Mouse (Mus musculus): ENCODE data around the gene Usp50. TPM values are rescaled to one million over a fixed set of nuclear protein-coding genes. Genes with fewer than 3 reads are reported as not detected.

Usp50 gene
- polyA plus RNA-seq, 1 experiment from 2014 or later = 3.4 TPM

DNA sequence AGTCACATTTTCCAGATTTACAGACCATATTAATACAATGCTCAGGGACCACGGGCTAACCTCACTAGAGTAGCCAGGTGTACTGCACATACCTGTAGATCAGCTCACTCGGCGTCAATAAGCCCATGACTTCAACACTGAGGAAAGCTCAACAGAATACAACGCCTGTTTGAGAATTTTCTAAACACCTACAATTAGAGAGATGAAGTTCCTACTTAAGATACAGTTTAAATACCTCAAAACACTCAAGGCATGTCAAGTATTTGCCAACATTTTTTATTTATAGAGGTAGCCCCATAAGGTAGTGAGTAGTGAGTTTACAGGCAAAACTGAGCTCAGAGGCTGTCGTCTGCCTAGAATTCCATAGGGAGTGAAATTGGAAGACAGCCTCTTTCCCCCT, 39.9 kb downstream of the Usp50 start:
- no peaks in the 10 kb centered on the region for H3K9me3 ChIP-seq (ENCODE audit: control insufficient read depth, low read length)
- no peaks in the 10 kb centered on the region for H3K27me3 ChIP-seq (ENCODE audit: control insufficient read depth, insufficient read depth, low read length)
- H3K36me3 ChIP-seq (ENCODE audit: control insufficient read depth, insufficient read depth, low read length) = peaks cover 87% of the 10 kb centered on the region
- no peaks in the 10 kb centered on the region for H3K4me1 ChIP-seq (ENCODE audit: control insufficient read depth in 2 of 2, insufficient read depth in 2 of 2, low read length in 2 of 2)
- no peak overlapping the region for H3K4me3 ChIP-seq (ENCODE audit: control insufficient read depth in 1 of 2, insufficient read depth in 1 of 2, low read depth in 1 of 2, low read length in 2 of 2)
- ATAC-seq (ENCODE audit: insufficient number of reproducible peaks, insufficient read depth, low FRiP score, low read depth) = no peak
- no peak overlapping the region for H3K27ac ChIP-seq (replicated peaks in 1 of 2; ENCODE audit: control insufficient read depth in 1 of 2, insufficient read depth in 1 of 2, low read depth in 2 of 2, low read length in 2 of 2)
- WGBS = 83% methylated on average over 5 of the region's 5 CpGs
- no peak overlapping the region for H3K9ac ChIP-seq (ENCODE audit: low read length)
- H3K4me2 ChIP-seq (ENCODE audit: low read length) = no peak overlapping the region

GRCm38 (mm10) chr2:126740314-126740713, 43.0 kb downstream of the Usp50 start:
- ATAC-seq (ENCODE audit: insufficient number of reproducible peaks, insufficient read depth, low FRiP score, low read depth) = no peak
- Histone ChIP-seq H3K9ac (ENCODE audit: low read length) (no peak overlapping the region), H3K27me3 (ENCODE audit: control insufficient read depth, insufficient read depth, low read length) (no peaks in the 10 kb centered on the region), H3K4me2 (ENCODE audit: low read length) (no peak overlapping the region), H3K36me3 (ENCODE audit: control insufficient read depth, insufficient read depth, low read length) (peaks cover 84% of the 10 kb centered on the region), H3K4me1 (ENCODE audit: control insufficient read depth in 2 of 2, insufficient read depth in 2 of 2, low read length in 2 of 2) (no peaks in the 10 kb centered on the region), H3K27ac (replicated peaks in 1 of 2; ENCODE audit: control insufficient read depth in 1 of 2, insufficient read depth in 1 of 2, low read depth in 2 of 2, low read length in 2 of 2) (no peak overlapping the region), H3K9me3 (ENCODE audit: control insufficient read depth, low read length) (no peaks in the 10 kb centered on the region), H3K4me3 (ENCODE audit: control insufficient read depth in 1 of 2, insufficient read depth in 1 of 2, low read depth in 1 of 2, low read length in 2 of 2) (no peak overlapping the region)
- WGBS = 53% methylated on average over 2 of the region's 2 CpGs

GRCm38 (mm10) chr2:126735339-126736073, 47.8 kb downstream of the Usp50 start:
- ATAC-seq (ENCODE audit: insufficient number of reproducible peaks, insufficient read depth, low FRiP score, low read depth) = no peak
- Histone ChIP-seq H3K4me2 (ENCODE audit: low read length) (no peak overlapping the region), H3K27ac (replicated peaks in 1 of 2; ENCODE audit: control insufficient read depth in 1 of 2, insufficient read depth in 1 of 2, low read depth in 2 of 2, low read length in 2 of 2) (no peak overlapping the region), H3K9ac (ENCODE audit: low read length) (no peak overlapping the region), H3K4me3 (ENCODE audit: control insufficient read depth in 1 of 2, insufficient read depth in 1 of 2, low read depth in 1 of 2, low read length in 2 of 2) (no peak overlapping the region), H3K27me3 (ENCODE audit: control insufficient read depth, insufficient read depth, low read length) (no peaks in the 10 kb centered on the region), H3K36me3 (ENCODE audit: control insufficient read depth, insufficient read depth, low read length) (peaks cover 91% of the 10 kb centered on the region), H3K4me1 (ENCODE audit: control insufficient read depth in 2 of 2, insufficient read depth in 2 of 2, low read length in 2 of 2) (no peaks in the 10 kb centered on the region), H3K9me3 (ENCODE audit: control insufficient read depth, low read length) (no peaks in the 10 kb centered on the region)
- 77% methylated on average over 6 of the region's 6 CpGs for WGBS

GRCm38 (mm10) chr2:126730502-126730901, 52.8 kb downstream of the Usp50 start:
- 84% methylated on average over 2 of the region's 2 CpGs for WGBS
- no peak for ATAC-seq (ENCODE audit: insufficient number of reproducible peaks, insufficient read depth, low FRiP score, low read depth)
- Histone ChIP-seq H3K4me2 (ENCODE audit: low read length) (no peak overlapping the region), H3K27ac (replicated peaks in 1 of 2; ENCODE audit: control insufficient read depth in 1 of 2, insufficient read depth in 1 of 2, low read depth in 2 of 2, low read length in 2 of 2) (no peak overlapping the region), H3K9ac (ENCODE audit: low read length) (no peak overlapping the region), H3K9me3 (ENCODE audit: control insufficient read depth, low read length) (no peaks in the 10 kb centered on the region), H3K4me3 (ENCODE audit: control insufficient read depth in 1 of 2, insufficient read depth in 1 of 2, low read depth in 1 of 2, low read length in 2 of 2) (no peak overlapping the region), H3K27me3 (ENCODE audit: control insufficient read depth, insufficient read depth, low read length) (no peaks in the 10 kb centered on the region), H3K36me3 (ENCODE audit: control insufficient read depth, insufficient read depth, low read length) (peaks cover 82% of the 10 kb centered on the region), H3K4me1 (ENCODE audit: control insufficient read depth in 2 of 2, insufficient read depth in 2 of 2, low read length in 2 of 2) (peaks cover 2 to 5% of the 10 kb centered on the region in 2 experiments; a peak in 2 of 4 replicates)

DNA sequence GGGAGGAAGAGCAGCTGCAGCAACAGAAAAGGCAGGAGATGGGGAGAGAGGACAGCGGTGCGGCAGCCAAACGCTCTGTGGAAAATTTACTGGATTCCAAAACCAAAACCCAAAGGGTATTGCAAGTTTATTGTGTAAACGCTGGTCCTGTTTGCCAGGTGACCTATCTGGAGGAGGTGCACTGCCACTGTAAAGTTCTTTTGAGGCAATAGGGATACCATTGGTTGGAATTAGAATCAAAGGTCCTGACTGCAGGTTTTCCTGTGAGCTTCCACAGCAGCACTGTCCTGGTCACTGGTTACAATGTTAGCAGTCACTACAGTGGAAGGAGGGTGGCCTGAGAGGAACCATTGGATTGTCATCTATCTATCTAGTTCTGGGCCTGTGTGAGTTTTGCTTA, 54.1 kb downstream of the Usp50 start:
- H3K9ac ChIP-seq (ENCODE audit: low read length) = no peak overlapping the region
- no peak overlapping the region for H3K4me2 ChIP-seq (ENCODE audit: low read length)
- no peaks in the 10 kb centered on the region for H3K9me3 ChIP-seq (ENCODE audit: control insufficient read depth, low read length)
- H3K27me3 ChIP-seq (ENCODE audit: control insufficient read depth, insufficient read depth, low read length) = no peaks in the 10 kb centered on the region
- H3K4me1 ChIP-seq (ENCODE audit: control insufficient read depth in 2 of 2, insufficient read depth in 2 of 2, low read length in 2 of 2) = peaks cover 2 to 5% of the 10 kb centered on the region in 2 experiments; a peak in 2 of 4 replicates
- H3K27ac ChIP-seq (replicated peaks in 1 of 2; ENCODE audit: control insufficient read depth in 1 of 2, insufficient read depth in 1 of 2, low read depth in 2 of 2, low read length in 2 of 2) = no peak overlapping the region
- H3K4me3 ChIP-seq (ENCODE audit: control insufficient read depth in 1 of 2, insufficient read depth in 1 of 2, low read depth in 1 of 2, low read length in 2 of 2) = no peak overlapping the region
- ATAC-seq (ENCODE audit: insufficient number of reproducible peaks, insufficient read depth, low FRiP score, low read depth) = no peak
- 98% methylated on average over 4 of the region's 4 CpGs for WGBS
- H3K36me3 ChIP-seq (ENCODE audit: control insufficient read depth, insufficient read depth, low read length) = peaks cover 71% of the 10 kb centered on the region

DNA sequence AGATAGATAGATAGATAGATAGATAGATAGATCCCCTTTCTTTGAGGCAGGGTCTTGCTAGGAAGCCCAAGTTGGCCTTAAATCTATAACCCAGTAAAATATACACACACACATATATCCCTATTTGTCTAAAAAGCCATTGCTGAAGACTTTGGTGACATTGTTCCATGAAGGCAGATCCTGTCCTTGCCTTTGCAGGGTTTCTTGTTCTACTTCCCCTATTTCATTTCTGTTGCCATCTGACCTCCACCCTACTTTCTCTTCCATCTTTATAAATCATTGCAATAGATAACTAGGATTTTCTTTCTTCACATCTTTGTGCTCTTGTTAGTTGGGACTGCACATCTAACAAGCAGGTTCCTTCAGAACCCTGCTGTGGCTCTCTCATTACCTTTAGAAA, 70.3 kb downstream of the Usp50 start:
- no peak for ATAC-seq (ENCODE audit: insufficient number of reproducible peaks, insufficient read depth, low FRiP score, low read depth)
- Histone ChIP-seq H3K4me2 (ENCODE audit: low read length) (no peak overlapping the region), H3K36me3 (ENCODE audit: control insufficient read depth, insufficient read depth, low read length) (peaks cover 5% of the 10 kb centered on the region; the same call in 1 of the 2 replicates), H3K9ac (ENCODE audit: low read length) (no peak overlapping the region), H3K9me3 (ENCODE audit: control insufficient read depth, low read length) (no peaks in the 10 kb centered on the region), H3K27ac (replicated peaks in 1 of 2; ENCODE audit: control insufficient read depth in 1 of 2, insufficient read depth in 1 of 2, low read depth in 2 of 2, low read length in 2 of 2) (no peak overlapping the region), H3K27me3 (ENCODE audit: control insufficient read depth, insufficient read depth, low read length) (no peaks in the 10 kb centered on the region), H3K4me1 (ENCODE audit: control insufficient read depth in 2 of 2, insufficient read depth in 2 of 2, low read length in 2 of 2) (peaks cover 2 to 7% of the 10 kb centered on the region in 2 experiments), H3K4me3 (ENCODE audit: control insufficient read depth in 1 of 2, insufficient read depth in 1 of 2, low read depth in 1 of 2, low read length in 2 of 2) (no peak overlapping the region)

DNA sequence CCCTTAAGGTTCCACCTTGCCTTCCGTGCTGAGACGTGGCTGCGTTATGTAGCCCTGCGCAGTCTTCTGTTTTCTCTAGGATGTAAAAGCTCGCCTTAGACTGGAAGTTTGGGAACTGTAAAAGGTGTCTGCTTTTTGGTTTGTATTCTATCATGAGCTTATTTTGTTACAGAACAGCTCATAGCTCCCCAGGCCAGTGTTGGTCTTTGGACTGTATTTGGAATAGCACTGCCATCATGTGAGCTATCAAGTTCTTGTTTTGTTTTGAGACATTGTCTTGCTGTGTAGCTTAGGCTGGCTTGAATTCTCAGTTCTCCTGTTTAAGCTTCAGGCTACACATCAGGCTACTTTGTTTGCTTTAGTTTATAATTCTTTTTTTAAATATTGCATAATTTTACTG, 70.7 kb downstream of the Usp50 start:
- ATAC-seq (ENCODE audit: insufficient number of reproducible peaks, insufficient read depth, low FRiP score, low read depth) = no peak
- Histone ChIP-seq H3K27me3 (ENCODE audit: control insufficient read depth, insufficient read depth, low read length) (no peaks in the 10 kb centered on the region), H3K9ac (ENCODE audit: low read length) (no peak overlapping the region), H3K4me2 (ENCODE audit: low read length) (no peak overlapping the region), H3K27ac (replicated peaks in 1 of 2; ENCODE audit: control insufficient read depth in 1 of 2, insufficient read depth in 1 of 2, low read depth in 2 of 2, low read length in 2 of 2) (no peak overlapping the region), H3K9me3 (ENCODE audit: control insufficient read depth, low read length) (no peaks in the 10 kb centered on the region), H3K4me3 (ENCODE audit: control insufficient read depth in 1 of 2, insufficient read depth in 1 of 2, low read depth in 1 of 2, low read length in 2 of 2) (no peak overlapping the region), H3K4me1 (ENCODE audit: control insufficient read depth in 2 of 2, insufficient read depth in 2 of 2, low read length in 2 of 2) (peaks cover 2 to 10% of the 10 kb centered on the region in 2 experiments), H3K36me3 (ENCODE audit: control insufficient read depth, insufficient read depth, low read length) (peaks cover 5% of the 10 kb centered on the region; the same call in 1 of the 2 replicates)
- 94% methylated on average over 5 of the region's 5 CpGs for WGBS

DNA sequence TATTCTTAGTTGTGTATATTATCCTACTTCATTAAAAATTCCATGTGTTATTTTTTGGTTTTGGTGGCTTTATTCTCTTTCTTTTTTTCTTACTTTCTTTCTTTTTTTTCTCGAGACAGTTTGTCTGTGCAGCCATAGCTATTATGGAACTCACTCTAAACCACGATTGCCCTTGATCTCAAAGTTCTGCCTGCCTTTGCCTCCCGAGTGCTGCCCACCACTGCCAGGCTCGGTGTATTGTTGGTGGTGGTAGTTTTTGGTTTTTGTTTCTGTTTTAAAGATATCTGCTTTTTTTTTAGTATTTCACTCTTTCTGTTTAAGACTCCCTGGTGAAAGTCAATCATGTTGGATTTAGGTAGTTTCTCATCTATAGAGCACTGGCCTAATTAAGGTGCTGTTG, 74.9 kb downstream of the Usp50 start:
- Histone ChIP-seq H3K9me3 (ENCODE audit: control insufficient read depth, low read length) (no peaks in the 10 kb centered on the region), H3K27me3 (ENCODE audit: control insufficient read depth, insufficient read depth, low read length) (peaks cover 11% of the 10 kb centered on the region; the same call in 1 of the 2 replicates), H3K9ac (ENCODE audit: low read length) (peak overlapping the region; percentile 90; the same call in 1 of the 2 replicates), H3K36me3 (ENCODE audit: control insufficient read depth, insufficient read depth, low read length) (peaks cover 5% of the 10 kb centered on the region; the same call in 1 of the 2 replicates), H3K4me2 (ENCODE audit: low read length) (peak overlapping the region; percentile 79), H3K27ac (replicated peaks in 1 of 2; ENCODE audit: control insufficient read depth in 1 of 2, insufficient read depth in 1 of 2, low read depth in 2 of 2, low read length in 2 of 2) (no peak overlapping the region), H3K4me1 (ENCODE audit: control insufficient read depth in 2 of 2, insufficient read depth in 2 of 2, low read length in 2 of 2) (peaks cover 2 to 10% of the 10 kb centered on the region in 2 experiments), H3K4me3 (ENCODE audit: control insufficient read depth in 1 of 2, insufficient read depth in 1 of 2, low read depth in 1 of 2, low read length in 2 of 2) (peak overlapping the region in 1 of 2 experiments; percentile 82; a peak in 2 of 4 replicates)
- 73% methylated on average over 4 of the region's 4 CpGs for WGBS
- no peak for ATAC-seq (ENCODE audit: insufficient number of reproducible peaks, insufficient read depth, low FRiP score, low read depth)
